Mouse (Mus musculus) forebrain, embryonic 16.5 days (tissue): ENCODE data around the gene Hpf1. TPM values are rescaled to one million over a fixed set of nuclear protein-coding genes. Genes with fewer than 3 reads are reported as not detected.

Experiments used
- ATAC-seq: fragments of 200-750 bp; cut with Nextera tagmentation; 2 replicates; pipeline ENCODE4 v1.8.0; 2017; ENCODE audit warnings: mild to moderate bottlenecking, moderate library complexity
- H3K27ac ChIP-seq: fragments of 300-500 bp; sonication (generic); 2 replicates; pipeline ENCODE4 v1.5.1; 2014; ENCODE audit warnings: low read length, control low read depth
- H3K27me3 ChIP-seq: fragments of 300-500 bp; sonication (generic); replicated peaks from 2 replicates; pipeline ENCODE4 v1.6.1; 2014; ENCODE audit warnings: low read length; ENCODE audit not compliant: control insufficient read depth, insufficient read depth
- H3K36me3 ChIP-seq: fragments of 300-500 bp; sonication (generic); 2 replicates; pipeline ENCODE4 v1.6.1; 2014; ENCODE audit not compliant: control insufficient read depth, insufficient read depth
- H3K4me1 ChIP-seq: fragments of 300-500 bp; sonication (generic); replicated peaks from 2 replicates; pipeline ENCODE4 v1.6.1; 2014; ENCODE audit warnings: low read length; ENCODE audit not compliant: control insufficient read depth, insufficient read depth
- H3K4me2 ChIP-seq: fragments of 300-500 bp; sonication (generic); 2 replicates; pipeline ENCODE4 v1.6.1; 2014; ENCODE audit warnings: mild to moderate bottlenecking, low read length, control low read depth
- H3K4me3 ChIP-seq: fragments of 300-500 bp; sonication (generic); replicated peaks from 2 replicates; pipeline ENCODE4 v1.5.1; 2014; ENCODE audit warnings: mild to moderate bottlenecking, low read length, control low read depth
- H3K9ac ChIP-seq: fragments of 300-500 bp; sonication (generic); replicated peaks from 2 replicates; pipeline ENCODE4 v1.6.1; 2014; ENCODE audit warnings: low read depth, low read length, control low read depth
- H3K9me3 ChIP-seq: fragments of 300-500 bp; sonication (generic); 2 replicates; pipeline ENCODE4 v1.6.1; 2016; ENCODE audit warnings: low read length; ENCODE audit not compliant: control insufficient read depth
- WGBS: fragments of 180-500 bp; shearing (Covaris S2); extraction: QIAGEN DNeasy Blood & Tissue Kit; methylation state at CpG from one replicate; pipeline ENCODE4 v1.1.7; 2014; 5-methylcytosine and 5-hydroxymethylcytosine counted together
- polyA plus RNA-seq: library from polyadenylated mRNA; unstranded; fragments of >200 nt; fragmentation: Nextera tagmentation; extraction: Ambion mirVana; gene quantifications from 2 replicates; pipeline ENCODE4 v1.2.1, GENCODE M21; 2015

The Hpf1 gene
- polyA plus RNA-seq, 1 experiment from 2014 or later: 104 TPM

- Histone ChIP-seq H3K27ac (no peak overlapping the region), H3K9me3 (no peaks in the 10 kb centered on the region), H3K4me1 (peaks cover 15% of the 10 kb centered on the region), H3K4me3 (no peak overlapping the region), H3K9ac (no peak overlapping the region), H3K36me3 (peaks cover 2% of the 10 kb centered on the region; the same call in 1 of the 2 replicates), H3K27me3 (no peaks in the 10 kb centered on the region), H3K4me2 (peak overlapping the region; percentile 88)
- 83% methylated on average over 11 of the region's 11 CpGs for WGBS
- ATAC-seq: no peak
Measured at GRCm38 (mm10) chr8:60889131-60889842, 931 bp upstream of the Hpf1 start.

GRCm38 (mm10) chr8:60890520-60890874, 279 bp downstream of the Hpf1 start:
- Histone ChIP-seq H3K36me3 (peaks cover 3% of the 10 kb centered on the region; the same call in 1 of the 2 replicates), H3K4me2 (peak overlapping the region; percentile 88), H3K27me3 (no peaks in the 10 kb centered on the region), H3K9me3 (no peaks in the 10 kb centered on the region), H3K4me1 (peaks cover 15% of the 10 kb centered on the region), H3K27ac (peak overlapping the region; percentile 61), H3K4me3 (peak overlapping the region; percentile 82), H3K9ac (peak overlapping the region; percentile 91)
- WGBS: 2% methylated on average over 23 of the region's 23 CpGs
- ATAC-seq: no peak

- Histone ChIP-seq H3K27ac (no peak overlapping the region), H3K27me3 (no peaks in the 10 kb centered on the region), H3K4me3 (no peak overlapping the region), H3K36me3 (peaks cover 5% of the 10 kb centered on the region; the same call in 1 of the 2 replicates), H3K9ac (no peak overlapping the region), H3K9me3 (no peaks in the 10 kb centered on the region), H3K4me1 (peaks cover 15% of the 10 kb centered on the region), H3K4me2 (no peak overlapping the region; the same call in 1 of the 2 replicates)
- 91% methylated on average over 4 of the region's 4 CpGs for WGBS
- no peak for ATAC-seq
Measured at GRCm38 (mm10) chr8:60891757-60892156, 1.5 kb downstream of the Hpf1 start.

GRCm38 (mm10) chr8:60895878-60896277, 5.7 kb downstream of the Hpf1 start:
- no peak overlapping the region for H3K4me2 ChIP-seq
- H3K9me3 ChIP-seq: no peaks in the 10 kb centered on the region
- WGBS: 89% methylated on average over 6 of the region's 6 CpGs
- no peaks in the 10 kb centered on the region for H3K27me3 ChIP-seq
- H3K4me1 ChIP-seq: peaks cover 13% of the 10 kb centered on the region
- ATAC-seq: no peak
- H3K4me3 ChIP-seq: no peak overlapping the region
- H3K27ac ChIP-seq: no peak overlapping the region
- peaks cover 9% of the 10 kb centered on the region; the same call in 1 of the 2 replicates for H3K36me3 ChIP-seq
- H3K9ac ChIP-seq: no peak overlapping the region

GRCm38 (mm10) chr8:60900147-60900546, 9.9 kb downstream of the Hpf1 start:
- ATAC-seq: no peak
- Histone ChIP-seq H3K27ac (no peak overlapping the region), H3K4me1 (no peaks in the 10 kb centered on the region), H3K9me3 (no peaks in the 10 kb centered on the region), H3K4me3 (no peak overlapping the region), H3K36me3 (peaks cover 6% of the 10 kb centered on the region; the same call in 1 of the 2 replicates), H3K4me2 (no peak overlapping the region), H3K27me3 (no peaks in the 10 kb centered on the region), H3K9ac (no peak overlapping the region)
- 61% methylated on average over 9 of the region's 9 CpGs for WGBS

GRCm38 (mm10) chr8:60912081-60912480, 21.9 kb downstream of the Hpf1 start:
- Histone ChIP-seq H3K9me3 (no peaks in the 10 kb centered on the region), H3K36me3 (peaks cover 10% of the 10 kb centered on the region; the same call in 1 of the 2 replicates), H3K27me3 (no peaks in the 10 kb centered on the region), H3K4me3 (no peak overlapping the region), H3K4me2 (no peak overlapping the region), H3K27ac (no peak overlapping the region), H3K4me1 (no peaks in the 10 kb centered on the region), H3K9ac (no peak overlapping the region)
- ATAC-seq: no peak
- 66% methylated on average over 4 of the region's 4 CpGs for WGBS

- Histone ChIP-seq H3K9ac (no peak overlapping the region), H3K27me3 (no peaks in the 10 kb centered on the region)
- WGBS: 52% methylated on average over 10 of the region's 10 CpGs
Measured at GRCm38 (mm10) chr8:60912554-60912953, 22.3 kb downstream of the Hpf1 start.

GRCm38 (mm10) chr8:60919069-60919468, 28.9 kb downstream of the Hpf1 start:
- Histone ChIP-seq H3K27me3 (no peaks in the 10 kb centered on the region), H3K9me3 (no peaks in the 10 kb centered on the region), H3K9ac (no peak overlapping the region), H3K36me3 (no peaks in the 10 kb centered on the region; the same call in 1 of the 2 replicates), H3K4me1 (no peaks in the 10 kb centered on the region), H3K4me3 (no peak overlapping the region), H3K27ac (no peak overlapping the region), H3K4me2 (no peak overlapping the region)
- no peak for ATAC-seq
- WGBS: 87% methylated on average over 3 of the region's 3 CpGs

More at GRCm38 (mm10) chr8:60912554-60912953, 22.3 kb downstream of the Hpf1 start:
- Histone ChIP-seq H3K4me1 (no peaks in the 10 kb centered on the region), H3K27ac (no peak overlapping the region), H3K9me3 (no peaks in the 10 kb centered on the region), H3K4me2 (no peak overlapping the region), H3K4me3 (no peak overlapping the region), H3K36me3 (peaks cover 10% of the 10 kb centered on the region; the same call in 1 of the 2 replicates)
- no peak for ATAC-seq

- no peak overlapping the region for H3K27ac ChIP-seq
- H3K4me3 ChIP-seq: no peak overlapping the region
- WGBS: 92% methylated on average over 4 of the region's 4 CpGs
- H3K9me3 ChIP-seq: no peaks in the 10 kb centered on the region
- H3K36me3 ChIP-seq: no peaks in the 10 kb centered on the region; the same call in 1 of the 2 replicates
- ATAC-seq: no peak
- no peak overlapping the region for H3K4me2 ChIP-seq
- no peak overlapping the region for H3K9ac ChIP-seq
- H3K27me3 ChIP-seq: no peaks in the 10 kb centered on the region
- no peaks in the 10 kb centered on the region for H3K4me1 ChIP-seq
Measured at GRCm38 (mm10) chr8:60920176-60920575, 30.0 kb downstream of the Hpf1 start.
